Mouse (Mus musculus) CH12.LX (cell line): Measurements from ENCODE around the gene Gdf15. TPM values are rescaled to one million over a fixed set of nuclear protein-coding genes. Genes with fewer than 3 reads are reported as not detected.

Source experiments
- DNase-seq: peaks from one replicate; pipeline ENCODE4 v3.0.0-alpha.2; 2013; ENCODE audit errors: extremely low read depth
- H3K27ac ChIP-seq: 2 replicates; pipeline ENCODE4 v1.5.1; 2012; ENCODE audit warnings: low read depth, mild to moderate bottlenecking, control low read depth, moderate library complexity; ENCODE audit not compliant: insufficient read depth
- H3K27me3 ChIP-seq: replicated peaks from 2 replicates; pipeline ENCODE3; 2012; ENCODE audit warnings: inconsistent platforms
- H3K36me3 ChIP-seq, 2 experiments: replicated peaks in 1 of 2; 2 replicates each; pipeline versions ENCODE3 to v1.6.1; 2012; ENCODE audit warnings: inconsistent platforms in 1 of 2, low read length in 1 of 2, mild to moderate bottlenecking in 1 of 2, mixed read lengths in 1 of 2, moderate library complexity in 1 of 2; ENCODE audit not compliant: control insufficient read depth in 1 of 2, insufficient read depth in 1 of 2
- H3K4me1 ChIP-seq, 2 experiments: 2 replicates each; pipeline ENCODE4 v1.6.1; 2012; ENCODE audit warnings: inconsistent platforms in 1 of 2, moderate library complexity in 1 of 2; ENCODE audit not compliant: insufficient read depth in 2 of 2, control insufficient read depth in 1 of 2
- H3K4me2 ChIP-seq: 2 replicates; pipeline ENCODE4 v1.6.1; 2012; ENCODE audit warnings: low read depth, mild to moderate bottlenecking, control low read depth; ENCODE audit not compliant: poor library complexity, insufficient read depth, severe bottlenecking
- H3K4me3 ChIP-seq, 3 experiments: fragments of 150-350 bp in 1 of 3; sonication (generic) in 1 of 3; replicated peaks in 1 of 3; 2 replicates each; pipeline versions ENCODE3 to v1.5.1; 2011 to 2012; ENCODE audit warnings: low read depth in 2 of 3, low read length in 2 of 3, mild to moderate bottlenecking in 2 of 3, moderate library complexity in 2 of 3, control low read depth in 1 of 3, improper control_type of control experiment in 1 of 3, inconsistent platforms in 1 of 3, mixed read lengths in 1 of 3; ENCODE audit not compliant: poor library complexity in 1 of 3
- H3K79me2 ChIP-seq: replicated peaks from 2 replicates; pipeline ENCODE4 v1.6.1; 2012; ENCODE audit warnings: mild to moderate bottlenecking, moderate library complexity; ENCODE audit not compliant: control insufficient read depth, poor library complexity, insufficient read depth, severe bottlenecking; ENCODE audit errors: extremely low read depth
- H3K9ac ChIP-seq: 2 replicates; pipeline ENCODE4 v1.6.1; 2012; ENCODE audit warnings: low read depth, mild to moderate bottlenecking, control low read depth, moderate library complexity; ENCODE audit not compliant: insufficient read depth
- H3K9me3 ChIP-seq: replicated peaks from 2 replicates; pipeline ENCODE3; 2012; ENCODE audit warnings: low read length, inconsistent platforms, mixed read lengths
- CHD1 ChIP-seq: IDR thresholded peaks from 2 replicates; pipeline ENCODE4 v1.6.1; 2012; ENCODE audit warnings: low read depth, low read length, improper control_type of control experiment, inconsistent platforms
- CTCF ChIP-seq, 2 experiments: IDR thresholded peaks in 1 of 2; conservative IDR thresholded peaks in 1 of 2; 2 replicates each; pipeline ENCODE4 v1.5.1; 2011 to 2012; ENCODE audit warnings: low read depth in 2 of 2, low read length in 2 of 2, improper control_type of control experiment in 1 of 2, inconsistent platforms in 1 of 2, mild to moderate bottlenecking in 1 of 2, moderate library complexity in 1 of 2
- E2F4 ChIP-seq: IDR thresholded peaks from 2 replicates; pipeline ENCODE4 v1.6.1; 2011; ENCODE audit warnings: low read depth, low read length, improper control_type of control experiment; ENCODE audit not compliant: insufficient replicate concordance
- EP300 ChIP-seq: IDR thresholded peaks from 2 replicates; pipeline ENCODE4 v1.6.1; 2011; ENCODE audit warnings: low read length, improper control_type of control experiment
- ETS1 ChIP-seq: conservative IDR thresholded peaks from 2 replicates; pipeline ENCODE4 v1.6.1; 2012; ENCODE audit warnings: low read depth, mild to moderate bottlenecking, inconsistent platforms, low read length, improper control_type of control experiment, moderate library complexity
- GABPA ChIP-seq: IDR thresholded peaks from 2 replicates; pipeline ENCODE4 v1.6.1; 2012; ENCODE audit warnings: low read depth, low read length, improper control_type of control experiment, inconsistent platforms; ENCODE audit not compliant: insufficient replicate concordance
- HCFC1 ChIP-seq: IDR thresholded peaks from 2 replicates; pipeline ENCODE4 v1.6.1; 2012; ENCODE audit warnings: low read depth, mild to moderate bottlenecking, inconsistent platforms, low read length, improper control_type of control experiment
- IRF4 ChIP-seq: IDR thresholded peaks from 2 replicates; pipeline ENCODE4 v1.6.1; 2014; ENCODE audit warnings: low read depth, mild to moderate bottlenecking, inconsistent platforms, low read length, improper control_type of control experiment
- KAT2A ChIP-seq: IDR thresholded peaks from 2 replicates; pipeline ENCODE4 v1.6.1; 2012; ENCODE audit warnings: low read length, improper control_type of control experiment, inconsistent platforms; ENCODE audit not compliant: insufficient replicate concordance
- MAFK ChIP-seq: IDR thresholded peaks from 2 replicates; pipeline ENCODE4 v1.6.1; 2011; ENCODE audit warnings: low read length, improper control_type of control experiment; ENCODE audit not compliant: insufficient replicate concordance
- MAX ChIP-seq: IDR thresholded peaks from 2 replicates; pipeline ENCODE4 v1.6.1; 2011; ENCODE audit warnings: low read length, improper control_type of control experiment
- MAZ ChIP-seq: IDR thresholded peaks from 2 replicates; pipeline ENCODE4 v1.6.1; 2012; ENCODE audit warnings: low read depth, mild to moderate bottlenecking, inconsistent platforms, low read length, improper control_type of control experiment, moderate library complexity
- MXI1 ChIP-seq: IDR thresholded peaks from 2 replicates; pipeline ENCODE4 v1.6.1; 2011; ENCODE audit warnings: mild to moderate bottlenecking, low read depth, low read length, improper control_type of control experiment
- PAX5 ChIP-seq: IDR thresholded peaks from 2 replicates; pipeline ENCODE4 v1.6.1; 2012; ENCODE audit warnings: low read length, inconsistent platforms, mixed read lengths
- RAD21 ChIP-seq: IDR thresholded peaks from 2 replicates; pipeline ENCODE4 v1.6.1; 2011; ENCODE audit warnings: low read depth, mild to moderate bottlenecking, low read length, improper control_type of control experiment, moderate library complexity
- RCOR1 ChIP-seq: conservative IDR thresholded peaks from 2 replicates; pipeline ENCODE4 v1.6.1; 2012; ENCODE audit warnings: low read depth, mild to moderate bottlenecking, inconsistent platforms, low read length, improper control_type of control experiment
- SIN3A ChIP-seq: IDR thresholded peaks from 2 replicates; pipeline ENCODE4 v1.6.1; 2012; ENCODE audit warnings: low read length, improper control_type of control experiment, inconsistent platforms
- SMC3 ChIP-seq: IDR thresholded peaks from 2 replicates; pipeline ENCODE4 v1.6.1; 2011; ENCODE audit warnings: low read depth, low read length, improper control_type of control experiment
- TBP ChIP-seq: conservative IDR thresholded peaks from 2 replicates; pipeline ENCODE4 v1.6.1; 2011; ENCODE audit warnings: low read depth, low read length, improper control_type of control experiment
- UBTF ChIP-seq: IDR thresholded peaks from 2 replicates; pipeline ENCODE4 v1.6.1; 2012; ENCODE audit warnings: low read depth, mild to moderate bottlenecking, inconsistent platforms, low read length, improper control_type of control experiment, moderate library complexity
- USF2 ChIP-seq: conservative IDR thresholded peaks from 2 replicates; pipeline ENCODE4 v1.6.1; 2011; ENCODE audit warnings: low read depth, low read length, improper control_type of control experiment
- dilution Hi-C: fragments of 300-500 bp; cut with MboI; formaldehyde crosslinking; loops from 2 replicates; pipeline ENCODE4 v1.14.3; 2020; ENCODE audit warnings: low sequenced_read_pairs; ENCODE audit not compliant: extremely low pct_unique_long_range_greater_than_20kb, extremely low pct_ligation_motif_present
- in situ Hi-C: fragments of 300-500 bp; cut with MboI; formaldehyde crosslinking; loops from 3 replicates; pipeline ENCODE4 v1.14.3; 2019; ENCODE audit warnings: low sequenced_read_pairs, low pct_ligation_motif_present, low pct_unique_long_range_greater_than_20kb, mixed read lengths
- polyA plus RNA-seq: library from polyadenylated mRNA; unstranded; fragments of >175 nt; gene quantifications from 2 replicates; pipeline ENCODE4 v1.2.1, GENCODE M21; 2012; ENCODE audit warnings: low read depth; ENCODE audit not compliant: insufficient read length
- total RNA-seq, 2 experiments: library from RNA; depleted of rRNA; stranded (reverse); fragments of 300-350 nt in 1 of 2; fragments of >200 nt in 1 of 2; gene quantifications; 2 replicates each; pipeline ENCODE4 v1.2.3; 2012 to 2014

Gene Gdf15
- total and polyA plus RNA-seq, 3 experiments, result 0.16 to 0.21 TPM; not detected in 1

- H3K4me2 ChIP-seq, result no peak overlapping the region
- no peaks in the 10 kb centered on the region for H3K4me1 ChIP-seq
- no peak overlapping the region for H3K4me3 ChIP-seq
- no peaks in the 10 kb centered on the region for H3K79me2 ChIP-seq
- TF ChIP-seq ETS1 (no peak), CTCF (conservative IDR thresholded peaks at IDR 0.05 in 1 of 2, IDR thresholded peaks at IDR 0.05 in 1 of 2; ENCODE audit: low read depth in 2 of 2, low read length in 2 of 2) (peak; percentile 27 to 80; a peak in 3 of 4 replicates), MAZ (no peak), MAFK (no peak), SMC3 (peak; percentile 68), MAX (no peak), USF2 (no peak), RAD21 (peak; percentile 66), TBP (no peak)
- TF ChIP-seq, all 38 proteins: peak for 3
- Histone ChIP-seq H3K36me3 (peaks cover 72 to 84% of the 10 kb centered on the region in 2 experiments), H3K9ac (no peak overlapping the region), H3K9me3 (no peaks in the 10 kb centered on the region), H3K27ac (no peak overlapping the region), H3K27me3 (no peaks in the 10 kb centered on the region)
- in situ Hi-C loops (no loop called here), dilution Hi-C loops (no loop called here)
- peak; percentile 47 for DNase-seq
These were observed 47.0 kb downstream of the Gdf15 start for GRCm38 (mm10) chr8:70585258-70585652.

DNA sequence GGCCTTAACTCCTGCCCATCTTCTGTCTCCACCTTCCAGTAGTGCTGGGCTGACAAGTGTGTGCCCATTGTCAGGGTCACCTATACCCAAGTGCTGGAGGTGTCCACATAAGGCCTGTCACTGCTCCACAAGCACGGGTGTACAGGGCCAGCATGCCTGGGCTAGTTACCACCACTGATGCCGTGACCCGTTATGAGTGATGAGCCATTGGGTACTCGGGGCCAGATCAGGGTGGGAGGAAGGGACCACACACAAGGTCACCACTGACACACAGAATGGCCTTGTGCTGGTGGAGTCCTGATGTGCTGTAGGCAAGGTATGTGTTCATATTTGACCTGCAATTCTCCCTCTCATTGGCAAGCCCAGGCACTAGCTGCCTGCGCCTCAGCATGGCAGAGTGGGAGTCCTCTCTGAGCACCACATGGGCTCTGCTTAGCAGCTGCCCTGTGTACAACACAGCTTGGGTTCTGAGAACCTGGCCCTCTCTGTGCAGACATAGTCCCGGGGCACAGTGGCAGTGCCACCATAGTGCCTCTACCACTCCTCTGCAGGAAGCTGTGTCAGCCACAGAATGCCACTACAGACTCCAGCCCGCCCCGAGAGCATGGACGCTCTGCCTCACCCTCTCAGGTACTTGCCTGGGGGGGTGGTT, 47.5 kb downstream of the Gdf15 start:
- H3K79me2 ChIP-seq, result no peaks in the 10 kb centered on the region
- in situ Hi-C loops (no loop called here), dilution Hi-C loops (no loop called here)
- no peaks in the 10 kb centered on the region for H3K27me3 ChIP-seq
- DNase-seq, result no peak
- no peaks in the 10 kb centered on the region for H3K4me1 ChIP-seq
- no peak overlapping the region for H3K9ac ChIP-seq
- H3K27ac ChIP-seq, result no peak overlapping the region
- no peak overlapping the region for H3K4me2 ChIP-seq
- H3K4me3 ChIP-seq, result no peak overlapping the region
- peaks cover 72 to 84% of the 10 kb centered on the region in 2 experiments for H3K36me3 ChIP-seq
- no peak for TF ChIP-seq IRF4
- H3K9me3 ChIP-seq, result no peaks in the 10 kb centered on the region

DNA sequence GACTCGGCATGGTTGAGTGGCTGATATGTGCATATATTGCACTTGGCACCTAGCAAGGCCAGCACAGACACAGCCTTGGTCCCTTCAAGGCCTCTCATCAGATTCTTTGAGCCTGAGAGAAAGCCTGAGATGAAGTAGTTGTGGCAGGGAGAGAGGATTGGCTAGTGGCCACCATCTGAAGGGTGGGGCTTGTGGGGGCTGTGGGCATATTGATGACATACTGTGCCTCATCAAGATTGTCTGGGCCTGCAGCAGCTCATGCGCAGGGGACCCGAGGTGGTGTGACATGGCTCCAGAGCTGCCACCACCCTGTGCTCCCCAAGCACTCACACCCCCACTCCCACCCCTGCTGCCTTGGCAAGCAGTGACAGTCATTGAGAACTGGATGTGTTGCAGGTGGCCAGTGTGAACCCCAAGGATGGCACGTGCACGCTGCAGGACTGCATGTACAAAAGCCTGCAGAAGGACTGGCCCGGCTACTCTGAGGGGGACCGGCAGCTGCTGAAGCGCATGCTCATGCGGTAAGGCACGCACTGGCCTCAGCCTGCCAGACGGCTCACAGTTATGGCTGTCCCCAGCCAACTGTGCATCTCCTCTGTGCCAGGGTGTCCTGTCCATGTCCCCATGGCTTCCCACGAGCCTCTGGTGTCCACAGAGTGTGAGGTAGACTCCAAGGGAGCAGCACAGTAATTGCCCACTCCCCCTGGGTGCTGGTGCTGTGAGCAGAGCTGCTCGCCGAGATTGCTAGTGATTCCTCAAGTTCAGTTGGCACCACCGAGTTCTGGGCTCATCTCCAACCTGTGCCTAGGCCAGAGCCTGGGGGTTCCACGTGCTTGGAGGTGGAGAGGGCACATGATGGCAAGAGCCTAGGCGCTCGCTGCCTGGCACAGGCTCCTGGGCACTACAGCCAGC, 48.5 kb downstream of the Gdf15 start:
- H3K36me3 ChIP-seq, result peaks cover 71 to 81% of the 10 kb centered on the region in 2 experiments
- no peak overlapping the region for H3K9ac ChIP-seq
- no peaks in the 10 kb centered on the region for H3K27me3 ChIP-seq
- in situ Hi-C loops, result no loop called here
- no peak overlapping the region for H3K27ac ChIP-seq
- dilution Hi-C loops, result no loop called here
- no peaks in the 10 kb centered on the region for H3K4me1 ChIP-seq
- H3K79me2 ChIP-seq, result no peaks in the 10 kb centered on the region
- no peaks in the 10 kb centered on the region for H3K9me3 ChIP-seq
- no peak for DNase-seq
- TF ChIP-seq MAFK (no peak), USF2 (no peak), SIN3A (no peak), IRF4 (no peak), RCOR1 (no peak), HCFC1 (no peak), PAX5 (no peak), CHD1 (no peak), KAT2A (no peak), MAX (no peak), UBTF (no peak), EP300 (no peak), MAZ (no peak), MXI1 (no peak), ETS1 (no peak), GABPA (no peak), CTCF (conservative IDR thresholded peaks at IDR 0.05 in 1 of 2, IDR thresholded peaks at IDR 0.05 in 1 of 2; ENCODE audit: low read depth in 2 of 2, low read length in 2 of 2) (no peak), E2F4 (no peak)
- no peak overlapping the region for H3K4me3 ChIP-seq
- H3K4me2 ChIP-seq, result no peak overlapping the region
